9 mouse cellular contexts compared by ENCODE assay signal in genomic region chr19:10602247-10602769, GRCm38 (mm10). TPM values are rescaled to one million over a fixed set of nuclear protein-coding genes. Genes with fewer than 3 reads are reported as not detected.
DNase-seq lines count a peak whose midpoint lies in the region; ATAC-seq and TF ChIP-seq lines count a peak whose summit lies in the region.
"Had no signal": no experiment of that assay in that cellular context is flagged by ENCODE, and none has a peak within 500 bp of the region (broad histone marks: within the 10 kb centered on the region; RNA-seq: fewer than 3 reads in every experiment).

No protein-coding gene starts in this region.

- no peak for DNase-seq in heart, postnatal 10 days
- peak; percentile 16 for DNase-seq in CD4-positive helper T cell, adult 2 months (ENCODE audit: low read depth, low spot score)
- DNase-seq in liver, embryonic 14.5 days (ENCODE audit: low read depth in 3 of 3, low spot score in 3 of 3), result no peak
- no peak for DNase-seq in embryo, embryonic 11 days
- DNase-seq in cerebellum, postnatal 10 days, result no peak
- no peak for DNase-seq in gastrocnemius, postnatal 10 days

- no peak for ATAC-seq in heart, embryonic 11.5 days (replicated peaks; ENCODE audit: insufficient number of reproducible peaks, low FRiP score, low TSS enrichment)
- ATAC-seq in forebrain, embryonic 12.5 days (ENCODE audit: low FRiP score), result peak; percentile 40; the same call in 1 of the 2 replicates
- no peak for ATAC-seq in liver, embryonic 14.5 days (ENCODE audit: insufficient read depth)

- H3K27me3 ChIP-seq in heart, embryonic 11.5 days (ENCODE audit: control insufficient read depth, insufficient read depth, low read length), result no peaks in the 10 kb centered on the region
- no peaks in the 10 kb centered on the region for H3K27me3 ChIP-seq in forebrain, embryonic 12.5 days
- no peaks in the 10 kb centered on the region for H3K27me3 ChIP-seq in liver, embryonic 14.5 days (ENCODE audit: control insufficient read depth, insufficient read depth, low read length)

- WGBS in heart, embryonic 11.5 days (ENCODE audit: insufficient replicate concordance), result 13% methylated on average over 6 of the region's 6 CpGs
- 2% methylated on average over 6 of the region's 6 CpGs for WGBS in forebrain, embryonic 12.5 days
- 24% methylated on average over 6 of the region's 6 CpGs for WGBS in liver, embryonic 14.5 days (ENCODE audit: insufficient replicate concordance)

- H3K36me3 ChIP-seq in heart, embryonic 11.5 days (ENCODE audit: control insufficient read depth, insufficient read depth, low read length), result peaks cover 2% of the 10 kb centered on the region; the same call in 1 of the 2 replicates
- H3K36me3 ChIP-seq in forebrain, embryonic 12.5 days (replicated peaks), result peaks cover 24% of the 10 kb centered on the region
- no peaks in the 10 kb centered on the region for H3K36me3 ChIP-seq in liver, embryonic 14.5 days (replicated peaks; ENCODE audit: control insufficient read depth, insufficient read depth, low read depth)

- H3K9ac ChIP-seq in heart, embryonic 11.5 days (ENCODE audit: low read depth, low read length), result peak overlapping the region; percentile 77
- peak overlapping the region; percentile 79 for H3K9ac ChIP-seq in forebrain, embryonic 12.5 days
- H3K9ac ChIP-seq in liver, embryonic 14.5 days (replicated peaks), result peak overlapping the region; percentile 9; the same call in 1 of the 2 replicates

- no peaks in the 10 kb centered on the region for H3K9me3 ChIP-seq in heart, embryonic 11.5 days (replicated peaks; ENCODE audit: control insufficient read depth, low read length)
- no peaks in the 10 kb centered on the region for H3K9me3 ChIP-seq in forebrain, embryonic 12.5 days
- H3K9me3 ChIP-seq in liver, embryonic 14.5 days (ENCODE audit: control insufficient read depth, low read length), result no peaks in the 10 kb centered on the region

- peak overlapping the region; percentile 28 for H3K4me3 ChIP-seq in heart, embryonic 11.5 days (ENCODE audit: low read depth, low read length)
- H3K4me3 ChIP-seq in forebrain, embryonic 12.5 days (replicated peaks), result peak overlapping the region; percentile 31
- peak overlapping the region; percentile 5 to 14; a peak in 2 of 4 replicates for H3K4me3 ChIP-seq in liver, embryonic 14.5 days (ENCODE audit: insufficient read depth in 1 of 2, low read depth in 2 of 2, low read length in 2 of 2)

- intact Hi-C loops in heart, postnatal 10 days (cut with DNase I), result no loop called here

- no peak for TF ChIP-seq CTCF in liver, embryonic 14.5 days (IDR thresholded peaks at IDR 0.05; ENCODE audit: low read depth)

- peaks cover 15% of the 10 kb centered on the region for H3K4me1 ChIP-seq in heart, embryonic 11.5 days (ENCODE audit: control insufficient read depth, insufficient read depth, low read length)
- peaks cover 36% of the 10 kb centered on the region for H3K4me1 ChIP-seq in forebrain, embryonic 12.5 days
- peaks cover 4 to 33% of the 10 kb centered on the region in 2 experiments for H3K4me1 ChIP-seq in liver, embryonic 14.5 days (replicated peaks; ENCODE audit: control insufficient read depth in 2 of 2, insufficient read depth in 2 of 2, low read length in 1 of 2)

- H3K4me2 ChIP-seq in heart, embryonic 11.5 days, result peak overlapping the region; percentile 59
- H3K4me2 ChIP-seq in forebrain, embryonic 12.5 days, result peak overlapping the region; percentile 58
- H3K4me2 ChIP-seq in liver, embryonic 14.5 days (ENCODE audit: low read depth), result peak overlapping the region; percentile 48

- no peak for TF ChIP-seq EP300 in liver, embryonic 14.5 days (IDR thresholded peaks at IDR 0.05; ENCODE audit: low read depth)

- peak overlapping the region; percentile 94 for H3K27ac ChIP-seq in heart, embryonic 11.5 days (ENCODE audit: low read depth, low read length)
- H3K27ac ChIP-seq in forebrain, embryonic 12.5 days, result peak overlapping the region; percentile 94
- peak overlapping the region; percentile 48 for H3K27ac ChIP-seq in liver, embryonic 14.5 days

RNA-seq across cellular contexts. Expression of gene Ddb1, which starts 2.8 kb away (rescaled TPM):
- polyA plus RNA-seq in heart, embryonic 11.5 days (2014; fragmentation: Nextera tagmentation; extraction: Ambion mirVana), result 265 and 328 TPM in 2 replicates
- total RNA-seq in heart, postnatal 10 days (2021), result 100 to 1,000 TPM; 216 to 231 TPM
- 389 and 413 TPM in 2 replicates for polyA plus RNA-seq in forebrain, embryonic 12.5 days (2016; fragmentation: Nextera tagmentation; extraction: Ambion mirVana)
- 66.8 and 91.2 TPM in 2 replicates for polyA plus RNA-seq in liver, embryonic 14.5 days (2012; rRNA removed)
- polyA plus RNA-seq in liver, embryonic 14.5 days (2014; fragmentation: Nextera tagmentation; extraction: Ambion mirVana), result 133 and 147 TPM in 2 replicates
- total RNA-seq in gastrocnemius, postnatal 10 days (2021), result 100 to 1,000 TPM; 208 to 236 TPM

RNA-seq across cellular contexts. Expression of gene Tkfc, which starts 3.1 kb away (rescaled TPM):
- polyA plus RNA-seq in heart, embryonic 11.5 days (2014; fragmentation: Nextera tagmentation; extraction: Ambion mirVana), result 13.6 and 14.3 TPM in 2 replicates
- 10 to 100 TPM; 10.3 to 11.1 TPM for total RNA-seq in heart, postnatal 10 days (2021)
- polyA plus RNA-seq in forebrain, embryonic 12.5 days (2016; fragmentation: Nextera tagmentation; extraction: Ambion mirVana), result 20.5 and 22.9 TPM in 2 replicates
- 11.7 and 13.9 TPM in 2 replicates for polyA plus RNA-seq in liver, embryonic 14.5 days (2012; rRNA removed)
- polyA plus RNA-seq in liver, embryonic 14.5 days (2014; fragmentation: Nextera tagmentation; extraction: Ambion mirVana), result 15.1 and 15.6 TPM in 2 replicates
- total RNA-seq in gastrocnemius, postnatal 10 days (2021), result 1 to 10 TPM; 7.9 to 8.0 TPM

RNA-seq across cellular contexts. Expression of gene Tmem138, which starts 25.1 kb away (rescaled TPM):
- polyA plus RNA-seq in heart, embryonic 11.5 days (2014; fragmentation: Nextera tagmentation; extraction: Ambion mirVana), result 31.7 and 32.0 TPM in 2 replicates
- 1 to 10 TPM; 4.3 to 4.8 TPM for total RNA-seq in heart, postnatal 10 days (2021)
- polyA plus RNA-seq in forebrain, embryonic 12.5 days (2016; fragmentation: Nextera tagmentation; extraction: Ambion mirVana), result 49.0 and 52.8 TPM in 2 replicates
- 7.5 and 8.3 TPM in 2 replicates for polyA plus RNA-seq in liver, embryonic 14.5 days (2012; rRNA removed)
- polyA plus RNA-seq in liver, embryonic 14.5 days (2014; fragmentation: Nextera tagmentation; extraction: Ambion mirVana), result 11.5 and 12.6 TPM in 2 replicates
- total RNA-seq in gastrocnemius, postnatal 10 days (2021), result 1 to 10 TPM; 2.3 to 3.3 TPM

RNA-seq across cellular contexts. Expression of gene Cyb561a3, which starts 25.3 kb away (rescaled TPM):
- 12.8 and 14.3 TPM in 2 replicates for polyA plus RNA-seq in heart, embryonic 11.5 days (2014; fragmentation: Nextera tagmentation; extraction: Ambion mirVana)
- 10 to 100 TPM; 11.5 to 11.8 TPM for total RNA-seq in heart, postnatal 10 days (2021)
- 17.1 and 18.1 TPM in 2 replicates for polyA plus RNA-seq in forebrain, embryonic 12.5 days (2016; fragmentation: Nextera tagmentation; extraction: Ambion mirVana)
- polyA plus RNA-seq in liver, embryonic 14.5 days (2012; rRNA removed), result 9.5 and 11.8 TPM in 2 replicates
- polyA plus RNA-seq in liver, embryonic 14.5 days (2014; fragmentation: Nextera tagmentation; extraction: Ambion mirVana), result 11.0 and 12.9 TPM in 2 replicates
- total RNA-seq in gastrocnemius, postnatal 10 days (2021), result 1 to 10 TPM; 5.0 to 6.1 TPM

RNA-seq across cellular contexts. Expression of gene Vwce, which starts 31.7 kb away (rescaled TPM):
- polyA plus RNA-seq in heart, embryonic 11.5 days (2014; fragmentation: Nextera tagmentation; extraction: Ambion mirVana), result 0.46 and 0.55 TPM in 2 replicates
- under 1 TPM; 0.26 to 0.27 TPM for total RNA-seq in heart, postnatal 10 days (2021)
- 0.44 and 0.45 TPM in 2 replicates for polyA plus RNA-seq in forebrain, embryonic 12.5 days (2016; fragmentation: Nextera tagmentation; extraction: Ambion mirVana)
- 6.7 and 8.5 TPM in 2 replicates for polyA plus RNA-seq in liver, embryonic 14.5 days (2012; rRNA removed)
- polyA plus RNA-seq in liver, embryonic 14.5 days (2014; fragmentation: Nextera tagmentation; extraction: Ambion mirVana), result 5.4 and 7.4 TPM in 2 replicates
- total RNA-seq in gastrocnemius, postnatal 10 days (2021), result under 1 TPM; 0.05 to 0.81 TPM
- total RNA-seq: neutrophil, adult 5-6 weeks had no signal

Comparison
In these comparisons a context has a peak if more than half of its experiments do, and no peak if none do; other contexts are left out.
1. H3K9ac ChIP-seq: peak in every context shown above with its lines; median percentile 79 in forebrain, embryonic 12.5 days; 77 in heart, embryonic 11.5 days; 9 in liver, embryonic 14.5 days.